Mouse (Mus musculus) liver, postnatal 0 days (tissue): ENCODE measurements at regions not wholly inside any gene's neighbourhood (a gene's known extent, or its start where the extent isn't known, plus 50 kb on each side); places are given as distances from the start of the nearest gene placed in this dataset.

Experiments
- ATAC-seq: fragments of 200-750 bp; cut with Nextera tagmentation; 2 replicates; pipeline ENCODE4 v1.8.0; 2017; ENCODE audit warnings: mild to moderate bottlenecking, moderate library complexity
- DNase-seq: peaks from one replicate; pipeline ENCODE4 v3.0.0-alpha.2; 2016
- H3K27ac ChIP-seq: fragments of 300-500 bp; sonication (generic); 2 replicates; pipeline ENCODE4 v1.5.1; 2014; ENCODE audit warnings: antibody characterized with exemption, moderate library complexity, mild to moderate bottlenecking, low read depth
- H3K27me3 ChIP-seq: fragments of 300-500 bp; sonication (generic); 2 replicates; pipeline ENCODE4 v1.6.1; 2014; ENCODE audit warnings: low read length, control low read depth, mixed read lengths; ENCODE audit not compliant: insufficient read depth
- H3K36me3 ChIP-seq: fragments of 300-500 bp; sonication (generic); replicated peaks from 2 replicates; pipeline ENCODE4 v1.6.1; 2014; ENCODE audit warnings: mild to moderate bottlenecking, control low read depth, low read length, moderate library complexity, mixed read lengths; ENCODE audit not compliant: insufficient read depth
- H3K4me1 ChIP-seq: fragments of 300-500 bp; sonication (generic); 2 replicates; pipeline ENCODE4 v1.6.1; 2014; ENCODE audit warnings: antibody characterized with exemption, mild to moderate bottlenecking, control low read depth; ENCODE audit not compliant: insufficient read depth
- H3K4me2 ChIP-seq: fragments of 300-500 bp; sonication (generic); 2 replicates; pipeline ENCODE4 v1.6.1; 2014; ENCODE audit warnings: low read depth, mild to moderate bottlenecking, low read length, moderate library complexity, mixed read lengths
- H3K4me3 ChIP-seq: fragments of 300-500 bp; sonication (generic); 2 replicates; pipeline ENCODE4 v1.5.1; 2014; ENCODE audit warnings: low read depth, low read length
- H3K9ac ChIP-seq: fragments of 300-500 bp; sonication (generic); replicated peaks from 2 replicates; pipeline ENCODE4 v1.6.1; 2014; ENCODE audit warnings: mild to moderate bottlenecking, moderate library complexity
- H3K9me3 ChIP-seq: fragments of 300-500 bp; sonication (generic); 2 replicates; pipeline ENCODE4 v1.6.1; 2016; ENCODE audit warnings: mild to moderate bottlenecking, control low read depth, low read length, mixed read lengths
- CTCF ChIP-seq: sonication (generic); IDR thresholded peaks from 2 replicates; pipeline ENCODE4 v1.5.1; 2016; ENCODE audit warnings: antibody characterized with exemption, low read depth
- EP300 ChIP-seq: IDR thresholded peaks from 2 replicates; pipeline ENCODE4 v1.6.1; 2016; ENCODE audit warnings: antibody characterized with exemption, low read depth, mild to moderate bottlenecking
- WGBS: fragments of 180-500 bp; shearing (Covaris S2); extraction: QIAGEN DNeasy Blood & Tissue Kit; methylation state at CpG from one replicate; pipeline ENCODE4 v1.1.7; 2014; ENCODE audit not compliant: insufficient replicate concordance; 5-methylcytosine and 5-hydroxymethylcytosine counted together

DNA sequence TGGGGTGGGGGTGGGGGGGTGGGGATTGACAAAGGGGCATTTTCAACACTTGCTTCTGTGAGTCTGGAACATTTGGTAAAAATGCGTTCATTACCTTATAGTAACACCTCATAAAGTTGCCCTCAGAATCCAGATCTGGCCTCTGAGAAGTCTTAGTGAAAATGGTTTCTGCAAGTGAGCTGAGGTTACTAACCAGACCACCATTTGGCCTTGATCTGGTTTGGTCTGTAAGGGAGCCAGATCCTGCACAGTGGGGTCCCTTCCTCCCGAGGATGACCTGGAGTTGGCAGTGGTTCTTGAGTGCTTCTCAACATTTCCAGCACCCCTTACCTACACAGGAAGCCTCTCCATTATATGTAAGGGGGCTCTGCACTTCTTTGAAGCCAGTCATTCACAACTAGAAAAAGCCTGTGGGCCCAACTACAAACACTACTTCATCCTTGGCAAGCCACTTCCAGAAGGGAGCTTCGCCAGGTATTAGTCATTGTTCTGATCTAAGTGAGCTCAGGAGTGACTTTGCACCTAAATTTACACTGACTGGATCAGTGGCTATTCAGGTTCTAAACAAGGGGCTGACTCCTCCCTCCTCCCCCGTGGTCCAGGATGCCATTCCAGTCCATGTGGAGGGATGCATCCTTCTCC, 94.3 kb upstream of the Cox10 start:
- no peaks in the 10 kb centered on the region for H3K9me3 ChIP-seq
- WGBS = 56% methylated on average over 4 of the region's 4 CpGs
- ATAC-seq (no peak), DNase-seq (no peak)
- no peak for TF ChIP-seq CTCF
- TF ChIP-seq EP300 = no peak
- no peak overlapping the region for H3K9ac ChIP-seq
- no peak overlapping the region for H3K4me2 ChIP-seq
- no peaks in the 10 kb centered on the region for H3K27me3 ChIP-seq
- no peak overlapping the region for H3K27ac ChIP-seq
- no peaks in the 10 kb centered on the region for H3K4me1 ChIP-seq
- no peaks in the 10 kb centered on the region for H3K36me3 ChIP-seq
- H3K4me3 ChIP-seq = no peak overlapping the region

- WGBS = 71% methylated on average over 5 of the region's 5 CpGs
Measured at GRCm38 (mm10) chr11:64172926-64173325, 93.7 kb upstream of the Cox10 start.

GRCm38 (mm10) chr11:64168626-64169025, 89.4 kb upstream of the Cox10 start:
- H3K36me3 ChIP-seq = no peaks in the 10 kb centered on the region
- no peak overlapping the region for H3K4me2 ChIP-seq
- DNase-seq (no peak), ATAC-seq (no peak)
- no peak for TF ChIP-seq EP300
- TF ChIP-seq CTCF = no peak
- H3K4me1 ChIP-seq = no peaks in the 10 kb centered on the region
- H3K9ac ChIP-seq = no peak overlapping the region
- H3K27ac ChIP-seq = no peak overlapping the region
- H3K9me3 ChIP-seq = no peaks in the 10 kb centered on the region
- no peaks in the 10 kb centered on the region for H3K27me3 ChIP-seq
- H3K4me3 ChIP-seq = no peak overlapping the region
- 61% methylated on average over 8 of the region's 8 CpGs for WGBS

More at GRCm38 (mm10) chr11:64172926-64173325, 93.7 kb upstream of the Cox10 start:
- DNase-seq (no peak), ATAC-seq (no peak)
- Histone ChIP-seq H3K27ac (no peak overlapping the region), H3K4me1 (no peaks in the 10 kb centered on the region), H3K9ac (no peak overlapping the region), H3K36me3 (no peaks in the 10 kb centered on the region), H3K9me3 (no peaks in the 10 kb centered on the region), H3K4me3 (no peak overlapping the region), H3K4me2 (no peak overlapping the region), H3K27me3 (no peaks in the 10 kb centered on the region)
- no peak for TF ChIP-seq EP300
- no peak for TF ChIP-seq CTCF

- ATAC-seq (no peak), DNase-seq (no peak)
- 70% methylated on average over 6 of the region's 6 CpGs for WGBS
- H3K27ac ChIP-seq = no peak overlapping the region
- H3K27me3 ChIP-seq = no peaks in the 10 kb centered on the region
- no peak overlapping the region for H3K4me2 ChIP-seq
- H3K9me3 ChIP-seq = no peaks in the 10 kb centered on the region
- no peaks in the 10 kb centered on the region for H3K4me1 ChIP-seq
- no peaks in the 10 kb centered on the region for H3K36me3 ChIP-seq
- H3K9ac ChIP-seq = no peak overlapping the region
- no peak overlapping the region for H3K4me3 ChIP-seq
- no peak for TF ChIP-seq EP300
- TF ChIP-seq CTCF = no peak
Measured at GRCm38 (mm10) chr11:64164796-64165195, 85.5 kb upstream of the Cox10 start.

DNA sequence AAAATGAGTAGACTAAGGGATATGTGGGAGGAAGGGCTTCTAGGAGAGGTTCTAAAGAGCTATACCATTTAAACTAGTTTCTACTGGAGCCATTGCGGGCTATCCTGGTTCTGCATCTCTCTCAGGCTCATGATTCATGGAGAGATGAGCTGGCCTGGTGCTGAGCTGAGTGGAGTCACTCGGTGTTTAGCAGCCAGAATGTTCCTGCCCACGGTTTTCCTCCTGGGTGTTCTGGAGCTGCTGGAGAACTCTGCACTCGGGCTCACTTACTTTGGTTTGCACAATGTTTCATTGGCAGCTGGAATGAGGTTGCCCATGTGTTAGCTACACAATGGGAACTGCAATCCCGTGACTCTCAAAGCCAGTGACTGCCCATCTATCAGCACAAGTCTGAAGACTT, 79.0 kb upstream of the Cox10 start:
- H3K9me3 ChIP-seq = no peaks in the 10 kb centered on the region
- DNase-seq (no peak), ATAC-seq (no peak)
- no peaks in the 10 kb centered on the region for H3K27me3 ChIP-seq
- H3K9ac ChIP-seq = no peak overlapping the region
- no peaks in the 10 kb centered on the region for H3K36me3 ChIP-seq
- no peaks in the 10 kb centered on the region for H3K4me1 ChIP-seq
- 71% methylated on average over 5 of the region's 5 CpGs for WGBS
- H3K4me3 ChIP-seq = no peak overlapping the region
- TF ChIP-seq EP300 (no peak), CTCF (no peak)
- no peak overlapping the region for H3K4me2 ChIP-seq
- no peak overlapping the region for H3K27ac ChIP-seq

- Histone ChIP-seq H3K9ac (no peak overlapping the region), H3K36me3 (no peaks in the 10 kb centered on the region), H3K4me3 (no peak overlapping the region), H3K4me1 (no peaks in the 10 kb centered on the region), H3K9me3 (no peaks in the 10 kb centered on the region), H3K27ac (no peak overlapping the region), H3K27me3 (no peaks in the 10 kb centered on the region), H3K4me2 (no peak overlapping the region)
- no peak for ATAC-seq
- no peak for DNase-seq
- WGBS = 75% methylated on average over 7 of the region's 7 CpGs
- TF ChIP-seq EP300 (no peak), CTCF (no peak)
Measured at GRCm38 (mm10) chr11:64156640-64157039, 77.4 kb upstream of the Cox10 start.

DNA sequence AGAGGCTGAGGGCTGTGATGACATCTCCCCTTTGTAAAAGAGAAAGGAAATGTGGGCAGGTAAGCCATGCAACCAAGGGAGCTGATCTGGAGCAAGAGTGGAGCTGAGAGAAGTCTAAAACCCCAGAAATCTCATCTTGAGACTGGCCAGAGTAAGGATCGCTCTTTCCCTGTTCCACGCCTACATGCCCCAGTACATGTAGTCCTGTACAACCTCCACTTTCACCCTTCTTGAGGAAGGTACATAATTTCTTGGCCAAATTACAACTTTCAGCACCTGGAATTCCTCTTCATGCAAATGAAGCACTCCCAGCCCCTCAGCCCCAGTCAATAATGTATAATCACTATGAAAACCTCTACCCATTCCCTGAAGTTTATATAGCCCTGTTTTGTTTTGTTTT, 60.2 kb upstream of the Cox10 start:
- ATAC-seq (no peak), DNase-seq (no peak)
- WGBS = 98% methylated on average over 2 of the region's 2 CpGs
- Histone ChIP-seq H3K4me2 (no peak overlapping the region), H3K9me3 (no peaks in the 10 kb centered on the region), H3K4me1 (no peaks in the 10 kb centered on the region), H3K4me3 (no peak overlapping the region), H3K9ac (no peak overlapping the region), H3K27me3 (no peaks in the 10 kb centered on the region), H3K36me3 (no peaks in the 10 kb centered on the region), H3K27ac (no peak overlapping the region)
- TF ChIP-seq EP300 (no peak), CTCF (no peak)
